Mouse (Mus musculus): ENCODE results near the gene Clasp2. TPM values are rescaled to one million over a fixed set of nuclear protein-coding genes. Genes with fewer than 3 reads are reported as not detected.

Clasp2 gene
- total RNA-seq, 2 experiments from 2014 or later = 212 TPM

- DNase-seq (ENCODE audit: extremely low spot score in 1 of 2, low spot score in 2 of 2) = no peak
- intact Hi-C loops (cut with DNase I) = no loop called here
- Histone ChIP-seq H3K27ac (no peak overlapping the region), H3K4me3 (no peak overlapping the region)
- TF ChIP-seq CTCF (IDR thresholded peaks at IDR 0.05) = no peak
Measured at GRCm38 (mm10) chr9:113802734-113803133, 61.5 kb downstream of the Clasp2 start.

- no peak overlapping the region for H3K4me3 ChIP-seq
- H3K27ac ChIP-seq = no peak overlapping the region
- TF ChIP-seq CTCF (IDR thresholded peaks at IDR 0.05) = no peak
- intact Hi-C loops (cut with DNase I) = no loop called here
- DNase-seq (ENCODE audit: extremely low spot score in 1 of 2, low spot score in 2 of 2) = no peak
Measured at GRCm38 (mm10) chr9:113803751-113804150, 62.5 kb downstream of the Clasp2 start.

- TF ChIP-seq CTCF (IDR thresholded peaks at IDR 0.05) = no peak
Measured at GRCm38 (mm10) chr9:113805359-113805758, 64.1 kb downstream of the Clasp2 start.

GRCm38 (mm10) chr9:113811327-113811726 lies 70.1 kb downstream of the Clasp2 start:
- TF ChIP-seq CTCF (IDR thresholded peaks at IDR 0.05) = no peak
- intact Hi-C loops (cut with DNase I) = no loop called here
- H3K4me3 ChIP-seq = peak overlapping the region; percentile 61
- H3K27ac ChIP-seq = peak overlapping the region; percentile 93
- no peak for DNase-seq (ENCODE audit: extremely low spot score in 1 of 2, low spot score in 2 of 2)

More at GRCm38 (mm10) chr9:113805359-113805758, 64.1 kb downstream of the Clasp2 start:
- DNase-seq (ENCODE audit: extremely low spot score in 1 of 2, low spot score in 2 of 2) = no peak
- no peak overlapping the region for H3K4me3 ChIP-seq
- no peak overlapping the region for H3K27ac ChIP-seq
- intact Hi-C loops (cut with DNase I) = no loop called here

GRCm38 (mm10) chr9:113811957-113812670 lies 70.8 kb downstream of the Clasp2 start:
- DNase-seq (ENCODE audit: extremely low spot score in 1 of 2, low spot score in 2 of 2) = peak; percentile 59
- H3K27ac ChIP-seq = peak overlapping the region; percentile 93
- intact Hi-C loops (cut with DNase I) = no loop called here
- peak overlapping the region; percentile 61 for H3K4me3 ChIP-seq
- TF ChIP-seq CTCF (IDR thresholded peaks at IDR 0.05) = no peak

- no peak for TF ChIP-seq CTCF (IDR thresholded peaks at IDR 0.05)
Measured at GRCm38 (mm10) chr9:113812671-113813001, 71.4 kb downstream of the Clasp2 start.

GRCm38 (mm10) chr9:113813086-113813485 lies 71.8 kb downstream of the Clasp2 start:
- intact Hi-C loops (cut with DNase I) = no loop called here
- H3K27ac ChIP-seq = peak overlapping the region; percentile 93
- peak overlapping the region; percentile 61 for H3K4me3 ChIP-seq
- no peak for DNase-seq (ENCODE audit: extremely low spot score in 1 of 2, low spot score in 2 of 2)
- TF ChIP-seq CTCF (IDR thresholded peaks at IDR 0.05) = no peak

More at GRCm38 (mm10) chr9:113812671-113813001, 71.4 kb downstream of the Clasp2 start:
- Histone ChIP-seq H3K27ac (peak overlapping the region; percentile 93), H3K4me3 (peak overlapping the region; percentile 61)
- DNase-seq (ENCODE audit: extremely low spot score in 1 of 2, low spot score in 2 of 2) = peak in 1 of 2 experiments; percentile 22
- intact Hi-C loops (cut with DNase I) = no loop called here

GRCm38 (mm10) chr9:113815836-113816235 lies 74.6 kb downstream of the Clasp2 start:
- no peak for TF ChIP-seq CTCF (IDR thresholded peaks at IDR 0.05)
- Histone ChIP-seq H3K4me3 (peak overlapping the region; percentile 61; the same call in 1 of the 2 replicates), H3K27ac (no peak overlapping the region)
- intact Hi-C loops (cut with DNase I) = no loop called here
- no peak for DNase-seq (ENCODE audit: extremely low spot score in 1 of 2, low spot score in 2 of 2)

GRCm38 (mm10) chr9:113822150-113822549 lies 80.9 kb downstream of the Clasp2 start:
- intact Hi-C loops (cut with DNase I) = loop anchor here (5.0 kb wide), 1 partner anchor 80 kb away; the partner anchor contains the start of gene Clasp2
- no peak for DNase-seq (ENCODE audit: extremely low spot score in 1 of 2, low spot score in 2 of 2)
- H3K27ac ChIP-seq = no peak overlapping the region
- no peak overlapping the region for H3K4me3 ChIP-seq
- peak; percentile 68 for TF ChIP-seq CTCF (IDR thresholded peaks at IDR 0.05)

- Histone ChIP-seq H3K4me3 (no peak overlapping the region), H3K27ac (no peak overlapping the region)
- no peak for TF ChIP-seq CTCF (IDR thresholded peaks at IDR 0.05)
- intact Hi-C loops (cut with DNase I) = no loop called here
- no peak for DNase-seq (ENCODE audit: extremely low spot score in 1 of 2, low spot score in 2 of 2)
Measured at GRCm38 (mm10) chr9:113828719-113829118, 87.4 kb downstream of the Clasp2 start.

- H3K27ac ChIP-seq = no peak overlapping the region
- no peak for DNase-seq (ENCODE audit: extremely low spot score in 1 of 2, low spot score in 2 of 2)
- no peak for TF ChIP-seq CTCF (IDR thresholded peaks at IDR 0.05)
- no peak overlapping the region for H3K4me3 ChIP-seq
- intact Hi-C loops (cut with DNase I) = no loop called here
Measured at GRCm38 (mm10) chr9:113830219-113830618, 88.9 kb downstream of the Clasp2 start.

GRCm38 (mm10) chr9:113833481-113833880 lies 92.2 kb downstream of the Clasp2 start:
- DNase-seq (ENCODE audit: extremely low spot score in 1 of 2, low spot score in 2 of 2) = no peak
- no peak for TF ChIP-seq CTCF (IDR thresholded peaks at IDR 0.05)
- intact Hi-C loops (cut with DNase I) = no loop called here

GRCm38 (mm10) chr9:113837001-113837400 lies 95.7 kb downstream of the Clasp2 start:
- intact Hi-C loops (cut with DNase I) = loop anchor here (5.0 kb wide), 1 partner anchor 55 kb away; no protein-coding TSS in a partner anchor
- Histone ChIP-seq H3K4me3 (no peak overlapping the region), H3K27ac (no peak overlapping the region)
- no peak for TF ChIP-seq CTCF (IDR thresholded peaks at IDR 0.05)
- DNase-seq (ENCODE audit: extremely low spot score in 1 of 2, low spot score in 2 of 2) = no peak

More at GRCm38 (mm10) chr9:113833481-113833880, 92.2 kb downstream of the Clasp2 start:
- no peak overlapping the region for H3K4me3 ChIP-seq
- H3K27ac ChIP-seq = no peak overlapping the region
